Mouse (Mus musculus) Patski (cell line): ENCODE results near the gene Spata5. TPM values are rescaled to one million over a fixed set of nuclear protein-coding genes. Genes with fewer than 3 reads are reported as not detected.

Experiments used
- ATAC-seq: fragments of 100-300 bp; one replicate; pipeline ENCODE4 v1.8.0; 2021
- CTCF ChIA-PET: fragments of 350-600 bp; sonication (Branson Sonifier 250); formaldehyde crosslinking; loops from one replicate; lab custom pipeline; 2022; ENCODE audit warnings: inconsistent platforms; lab: Charles Lee
- POLR2A ChIA-PET: fragments of 350-600 bp; sonication (Branson Sonifier 250); formaldehyde crosslinking; loops from one replicate; lab custom pipeline; 2022; ENCODE audit warnings: antibody characterized with exemption, inconsistent platforms; lab: Charles Lee
- DNase-seq: peaks from one replicate; pipeline ENCODE4 v3.0.0-alpha.2; 2011; ENCODE audit warnings: low read depth, low spot score
- H3K27me3 ChIP-seq: fragments of 371-371 bp; one replicate; pipeline ENCODE4 v1.5.1; 2021
- CTCF ChIP-seq: fragments of 100-300 bp; IDR thresholded peaks from one replicate; pipeline ENCODE4 v1.5.1; 2021
- in situ Hi-C: fragments of 300-500 bp; cut with MboI; formaldehyde crosslinking; loops from 3 replicates; pipeline ENCODE4 v1.11.1; 2018; ENCODE audit warnings: low pct_unique_long_range_greater_than_20kb, mixed read lengths
- polyA plus RNA-seq: library from polyadenylated mRNA; unstranded; gene quantifications from one replicate; pipeline ENCODE4 v1.2.3, GENCODE M21; 2021

Gene Spata5
- polyA plus RNA-seq, 1 experiment from 2014 or later = 43.3 TPM

DNA sequence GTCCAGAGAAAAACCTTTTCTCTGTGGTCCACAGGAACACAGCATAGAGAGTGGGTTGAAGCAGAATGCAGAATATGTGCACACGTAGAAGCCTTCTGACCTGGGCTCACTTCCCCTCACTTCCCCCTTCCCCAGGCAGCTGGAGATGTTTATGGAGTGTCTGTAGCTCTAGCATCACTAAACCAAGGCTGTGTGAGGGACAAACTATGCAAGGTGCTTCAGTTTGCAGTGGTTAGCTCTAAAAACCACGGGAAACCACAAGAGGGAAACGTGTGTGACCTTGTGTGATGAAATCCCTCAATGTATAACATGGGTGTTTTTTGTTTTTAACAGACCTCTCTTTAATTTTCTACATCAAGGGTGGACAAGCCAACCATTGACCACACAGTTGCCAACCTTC is 183.8 kb downstream of the Spata5 start:
- CTCF ChIA-PET = interaction anchor here (0.7 kb wide), 1 partner anchor 46 kb away, joined by 3 read pairs; no protein-coding TSS in a partner anchor
- H3K27me3 ChIP-seq = no peaks in the 10 kb centered on the region
- in situ Hi-C loops = no loop called here
- ATAC-seq = no peak
- no peak for TF ChIP-seq CTCF
- DNase-seq = no peak
- POLR2A ChIA-PET = no interaction called here

DNA sequence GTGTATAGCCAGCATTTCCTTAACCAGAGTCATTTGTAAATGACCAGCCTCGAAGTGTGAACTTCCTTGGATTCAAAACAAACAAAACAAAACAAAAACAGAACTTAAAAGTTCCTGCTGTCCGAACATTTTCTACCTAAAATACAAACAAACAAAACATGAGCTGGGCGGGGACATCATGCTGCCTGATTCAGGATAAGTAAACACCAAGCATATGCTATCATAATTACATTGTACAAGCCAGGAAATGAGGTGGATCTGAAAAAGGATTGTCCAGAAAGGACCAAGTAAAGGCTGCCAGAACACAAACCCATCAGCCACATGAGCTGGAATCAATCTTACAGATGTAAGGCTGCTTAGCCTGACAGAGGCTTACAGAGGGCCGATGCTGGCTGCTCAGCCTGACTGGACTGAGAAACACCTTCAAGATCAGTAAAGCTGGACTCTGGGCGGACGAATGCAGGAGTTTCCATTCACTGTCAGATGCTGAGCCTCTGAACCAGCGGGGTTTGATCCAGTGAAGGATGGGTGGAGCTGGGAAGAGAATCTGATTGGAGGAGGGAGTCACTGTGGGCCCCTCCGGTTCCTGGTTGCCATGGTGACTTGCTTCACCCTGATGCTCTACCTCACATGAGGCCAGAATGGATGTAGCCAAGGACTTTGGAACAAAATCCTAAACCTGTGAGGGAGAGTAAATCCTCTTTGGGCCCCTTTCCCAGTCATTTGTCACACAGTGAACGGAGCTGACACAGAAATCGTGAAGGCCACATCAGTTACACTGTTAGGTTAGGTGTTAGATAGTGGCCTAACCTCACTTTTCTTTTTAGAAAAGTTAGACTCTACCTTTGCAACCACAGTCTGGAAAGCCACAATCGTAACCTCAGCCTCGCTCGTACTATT is 185.5 kb downstream of the Spata5 start:
- no peak for DNase-seq
- no peak for TF ChIP-seq CTCF
- POLR2A ChIA-PET = interaction anchor here (0.6 kb wide), 1 partner anchor 15 kb away, joined by 4 read pairs; no protein-coding TSS in a partner anchor

DNA sequence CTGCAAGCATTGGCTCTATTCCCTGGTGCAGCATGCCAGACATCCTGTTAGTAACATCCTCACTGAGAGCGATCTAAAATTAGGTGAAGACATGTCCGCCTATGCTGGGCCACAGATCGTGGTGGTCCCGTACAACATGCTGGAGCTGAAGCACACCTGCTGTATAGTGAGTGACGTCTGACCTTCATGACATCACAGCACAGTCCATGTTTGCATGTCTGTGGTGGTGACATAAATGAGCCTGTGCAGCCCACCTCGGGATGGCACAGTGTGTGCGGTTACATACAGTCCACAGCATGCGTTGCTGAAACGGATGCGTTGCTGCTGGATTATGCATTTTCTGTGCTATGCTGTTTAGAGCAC is 186.2 kb downstream of the Spata5 start:
- no peaks in the 10 kb centered on the region for H3K27me3 ChIP-seq
- CTCF ChIA-PET = interaction anchor here (0.9 kb wide), 1 partner anchor 13 kb away, joined by 3 read pairs; no protein-coding TSS in a partner anchor
- no peak for ATAC-seq
- DNase-seq = no peak
- POLR2A ChIA-PET = no interaction called here
- in situ Hi-C loops = no loop called here
- no peak for TF ChIP-seq CTCF

More for the DNA sequence above, 185.5 kb downstream of the Spata5 start:
- ATAC-seq = no peak
- CTCF ChIA-PET = no interaction called here
- no peaks in the 10 kb centered on the region for H3K27me3 ChIP-seq
- in situ Hi-C loops = no loop called here

GRCm38 (mm10) chr3:37608926-37609325 is 189.2 kb downstream of the Spata5 start:
- no peak for DNase-seq
- POLR2A ChIA-PET = no interaction called here
- ATAC-seq = no peak
- CTCF ChIA-PET = interaction anchor here (1.1 kb wide), 1 partner anchor 8 kb away, joined by 3 read pairs; no protein-coding TSS in a partner anchor
- H3K27me3 ChIP-seq = no peaks in the 10 kb centered on the region
- TF ChIP-seq CTCF = no peak
- in situ Hi-C loops = no loop called here

- POLR2A ChIA-PET = interaction anchor here (0.7 kb wide), 1 partner anchor 465 kb away, joined by 4 read pairs; no protein-coding TSS in a partner anchor
- H3K27me3 ChIP-seq = no peaks in the 10 kb centered on the region
- TF ChIP-seq CTCF = no peak
- CTCF ChIA-PET = no interaction called here
- in situ Hi-C loops = no loop called here
- ATAC-seq (no peak), DNase-seq (no peak)
Measured at GRCm38 (mm10) chr3:37610670-37611069, 191.0 kb downstream of the Spata5 start.

- ATAC-seq (no peak), DNase-seq (no peak)
- POLR2A ChIA-PET = no interaction called here
- no peak for TF ChIP-seq CTCF
- CTCF ChIA-PET = no interaction called here
- H3K27me3 ChIP-seq = no peaks in the 10 kb centered on the region
- in situ Hi-C loops = no loop called here
Measured at GRCm38 (mm10) chr3:37613722-37614121, 194.0 kb downstream of the Spata5 start.

DNA sequence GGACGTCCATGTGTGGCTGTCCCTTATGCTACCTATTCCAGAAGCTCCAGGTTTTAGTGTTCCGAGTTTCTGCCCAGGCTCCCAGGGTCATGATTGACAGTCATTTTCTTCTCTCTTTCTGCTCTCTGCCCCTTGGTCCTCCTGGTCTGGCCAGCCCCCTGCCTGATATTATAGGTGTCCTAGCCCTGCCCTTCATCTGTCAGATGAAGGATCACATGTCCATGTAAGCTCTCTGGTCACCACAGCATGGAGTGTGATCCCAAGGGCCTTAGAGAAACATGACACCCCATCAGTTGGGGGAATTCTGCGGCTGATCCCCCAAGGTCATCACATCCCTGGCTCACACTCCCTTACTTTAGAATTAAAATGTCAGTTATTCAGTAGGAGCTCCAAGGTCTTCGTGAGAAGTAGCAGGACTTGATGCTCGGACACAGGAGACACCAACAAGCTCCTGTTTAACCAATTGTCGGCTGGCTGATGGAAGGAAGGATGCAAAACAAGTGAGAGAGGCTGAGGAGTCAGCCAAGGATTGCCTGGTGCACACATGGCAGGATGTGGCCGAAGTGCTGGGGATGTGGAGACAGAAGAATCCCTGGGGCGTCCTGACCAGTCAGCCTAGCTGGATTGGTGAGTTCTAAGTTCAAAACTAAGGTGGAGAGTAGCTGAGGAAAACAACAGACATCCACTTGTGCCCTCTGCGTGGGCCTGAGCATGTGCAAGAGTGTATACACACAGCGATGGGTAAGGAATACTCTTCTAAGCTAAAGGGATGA is 195.4 kb downstream of the Spata5 start:
- POLR2A ChIA-PET = no interaction called here
- no peak for ATAC-seq
- no peak for DNase-seq
- TF ChIP-seq CTCF = no peak
- CTCF ChIA-PET = interaction anchor here (1.2 to 1.5 kb wide), 3 partner anchors 9 to 20 kb away, joined by 3 to 4 read pairs (median 3); no protein-coding TSS in a partner anchor
- in situ Hi-C loops = no loop called here
- no peaks in the 10 kb centered on the region for H3K27me3 ChIP-seq

DNA sequence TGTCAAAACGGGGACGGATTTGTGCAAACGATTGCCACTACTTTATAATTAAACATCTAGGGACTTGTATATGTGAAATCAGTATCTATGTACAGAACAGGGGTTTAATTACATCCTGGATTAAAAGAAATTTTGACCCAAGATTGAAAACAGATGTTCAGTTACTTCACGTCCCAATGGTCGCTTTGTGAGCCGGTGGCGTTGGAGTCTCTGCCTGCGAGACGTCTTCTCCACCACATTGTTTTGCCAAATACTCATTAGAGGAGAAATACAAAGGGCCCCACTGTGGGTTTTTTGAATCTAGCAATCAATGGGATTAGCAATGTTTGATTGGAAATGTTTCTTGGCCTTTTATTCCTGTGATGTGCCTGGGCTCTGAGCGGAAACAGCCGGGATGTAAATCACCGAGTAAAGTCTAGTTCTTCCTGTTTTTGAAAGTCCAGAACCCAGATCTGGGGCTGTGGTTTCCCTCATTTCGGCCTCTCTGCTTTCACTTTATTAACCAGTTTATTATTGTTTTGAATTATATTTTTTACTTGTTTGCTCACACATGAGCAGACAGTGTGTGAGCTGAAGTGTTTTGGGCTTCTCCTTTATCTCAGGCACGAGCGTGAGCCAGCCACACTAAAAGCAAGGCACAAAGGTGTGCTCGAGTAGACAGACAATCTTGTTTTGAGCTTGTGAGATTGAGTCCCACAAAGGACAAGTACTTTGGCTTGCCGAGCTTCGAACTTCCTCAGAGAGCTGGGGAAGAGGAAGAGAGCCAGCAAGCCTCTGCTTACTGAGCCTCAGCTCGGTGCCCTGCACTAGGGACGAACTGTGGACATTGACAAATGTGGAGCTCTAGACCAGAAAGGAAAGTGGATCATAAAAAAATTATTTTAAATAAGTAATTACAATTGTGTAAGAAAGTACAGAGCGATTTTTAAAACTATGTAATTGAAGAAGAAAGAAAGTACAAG is 197.2 kb downstream of the Spata5 start:
- DNase-seq = no peak
- ChIA-PET CTCF (interaction anchor here (1.0 to 1.1 kb wide), 3 partner anchors 8 to 15 kb away, joined by 3 read pairs; no protein-coding TSS in a partner anchor), POLR2A (no interaction called here)
- H3K27me3 ChIP-seq = no peaks in the 10 kb centered on the region
- in situ Hi-C loops = no loop called here
- ATAC-seq = no peak
- TF ChIP-seq CTCF = no peak

Other genes starting within 250 kb of the Spata5 start
- not detected for gene Il21, start 187.3 kb upstream of the Spata5 start, polyA plus RNA-seq
- 18.8 TPM for gene Bbs12, start 107.3 kb upstream of the Spata5 start, polyA plus RNA-seq
- 27.9 TPM for gene Cetn4, start 107.2 kb upstream of the Spata5 start, polyA plus RNA-seq
- 1.3 TPM for gene Fgf2, start 71.5 kb upstream of the Spata5 start, polyA plus RNA-seq
- 20.4 TPM for gene Nudt6, start 315 bp downstream of the Spata5 start, polyA plus RNA-seq
- 170 TPM for gene Spry1, start 220.1 kb downstream of the Spata5 start, polyA plus RNA-seq